Mouse (Mus musculus) ES-CJ7 (cell line): ENCODE measurements around the gene 9430097D07Rik.

ENCODE experiments used
- DNase-seq: peaks from one replicate; pipeline ENCODE4 v3.0.0; 2011; ENCODE audit warnings: low read depth, low spot score

The 9430097D07Rik gene

DNA sequence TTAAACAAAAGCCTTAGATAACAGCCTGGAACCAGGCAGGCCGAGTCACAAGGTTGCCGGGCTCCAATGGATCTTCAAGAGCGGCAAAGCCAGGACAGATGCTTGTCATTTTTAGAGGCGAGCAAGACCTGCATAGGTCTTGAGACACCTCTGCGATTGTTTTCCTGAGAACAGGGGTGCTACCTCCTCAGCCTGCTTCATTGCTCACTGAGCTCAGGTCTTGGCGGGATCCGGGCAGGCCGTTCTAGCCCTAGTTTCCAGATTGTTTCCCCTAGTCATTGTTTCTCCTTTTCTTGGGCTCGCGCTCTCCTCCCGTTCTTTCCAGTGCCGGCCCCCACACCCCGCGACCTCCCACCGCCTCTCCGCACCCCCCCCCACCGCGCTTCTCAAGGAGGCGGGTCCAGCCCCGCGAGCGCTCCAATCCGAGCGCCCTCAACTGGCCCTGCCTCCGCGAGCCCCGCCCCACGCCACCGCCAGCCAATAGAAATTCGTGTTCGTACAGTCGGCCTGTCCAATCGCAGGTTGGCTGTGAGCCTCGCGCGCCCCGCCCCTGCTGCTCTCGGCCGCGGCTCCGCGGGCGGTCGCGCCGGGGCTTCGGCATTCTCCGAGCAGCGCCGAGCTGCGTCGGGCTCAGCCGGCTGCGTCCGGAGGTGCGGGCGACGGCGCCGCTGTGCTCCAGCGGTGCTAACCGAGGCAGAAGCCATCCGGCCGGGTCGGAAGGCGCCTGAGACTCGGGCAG is 40.6 kb downstream of the 9430097D07Rik start, which contains the start of gene Fam102a:
Gene Fam102a, plus strand, starts transcription at position 600 of the 739 bp plus-strand sequence.
- peak; percentile 95 for DNase-seq

DNA sequence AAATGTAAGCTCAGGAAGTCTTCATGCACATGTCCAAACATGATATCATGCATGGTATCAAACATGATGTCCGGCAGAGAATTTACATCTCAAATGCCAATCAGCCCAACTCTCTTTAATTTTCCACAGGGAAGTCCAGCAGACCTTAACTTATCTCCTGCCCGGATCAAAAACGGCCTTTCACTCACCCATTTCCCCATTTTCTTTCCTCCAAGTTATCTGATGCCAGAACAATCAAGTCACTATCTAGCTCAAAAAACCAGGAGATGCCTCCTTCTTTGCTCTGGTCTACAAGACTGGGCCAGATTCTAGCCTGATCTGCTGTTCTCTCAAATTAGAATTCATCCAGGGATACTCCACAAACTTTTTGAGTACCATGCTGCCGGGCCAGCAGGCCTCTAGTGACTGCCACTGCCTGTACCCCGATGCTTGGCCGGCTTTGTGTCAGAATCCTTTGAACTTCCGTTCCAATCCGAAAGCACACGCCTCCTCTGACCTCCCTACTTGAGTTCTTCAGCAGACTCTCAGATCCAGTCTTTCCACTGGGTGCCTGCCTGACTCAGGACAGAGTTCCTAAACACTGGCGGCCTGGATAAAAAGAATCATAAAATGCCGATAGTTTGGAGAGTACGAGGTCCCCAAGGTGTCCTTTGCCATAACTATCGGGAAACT is 41.3 kb downstream of the 9430097D07Rik start:
- DNase-seq, result peak; percentile 59

- DNase-seq, result no peak
Observed at GRCm38 (mm10) chr2:32533163-32533562, 42.3 kb downstream of the 9430097D07Rik start.

DNA sequence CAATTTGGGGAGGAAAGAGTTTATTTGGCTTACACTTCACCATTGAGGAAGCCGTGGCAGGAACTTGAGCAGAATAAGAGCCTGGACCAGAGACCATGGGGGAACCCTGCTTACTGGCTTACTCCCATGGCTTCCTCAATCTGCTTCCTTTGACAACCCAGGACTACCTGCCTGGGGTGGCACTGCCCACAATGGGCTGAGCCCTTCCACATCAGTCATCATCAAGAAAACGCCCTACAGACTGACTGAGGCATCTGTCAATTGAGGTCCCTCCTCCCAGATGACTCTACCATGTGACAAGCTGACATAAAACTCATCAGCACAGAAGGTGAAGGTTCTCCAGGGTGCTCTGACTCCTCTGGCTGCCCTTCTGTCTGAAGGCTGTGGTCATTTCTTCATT is 45.0 kb downstream of the 9430097D07Rik start:
- no peak for DNase-seq

DNA sequence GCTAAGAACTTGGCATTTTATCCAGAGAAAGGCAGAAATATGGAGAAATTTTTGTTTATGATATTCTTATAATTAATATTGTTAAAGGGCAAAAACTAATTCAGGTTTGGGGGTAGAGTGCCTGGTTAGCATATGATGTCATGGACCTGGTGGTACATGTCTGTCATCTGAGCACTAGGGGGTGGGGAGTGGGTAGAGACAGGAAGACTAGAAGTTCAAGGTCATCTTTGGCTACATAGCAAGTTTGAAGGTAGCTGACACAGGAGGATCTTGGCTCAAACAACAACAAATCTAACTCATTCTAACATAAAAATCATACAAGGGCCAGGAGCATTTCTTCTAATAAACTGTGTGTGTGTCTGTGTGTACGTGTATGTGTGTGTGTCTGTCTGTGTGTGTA is 47.2 kb downstream of the 9430097D07Rik start:
- DNase-seq, result no peak

- no peak for DNase-seq
Observed at GRCm38 (mm10) chr2:32527468-32527966, 48.0 kb downstream of the 9430097D07Rik start.

DNA sequence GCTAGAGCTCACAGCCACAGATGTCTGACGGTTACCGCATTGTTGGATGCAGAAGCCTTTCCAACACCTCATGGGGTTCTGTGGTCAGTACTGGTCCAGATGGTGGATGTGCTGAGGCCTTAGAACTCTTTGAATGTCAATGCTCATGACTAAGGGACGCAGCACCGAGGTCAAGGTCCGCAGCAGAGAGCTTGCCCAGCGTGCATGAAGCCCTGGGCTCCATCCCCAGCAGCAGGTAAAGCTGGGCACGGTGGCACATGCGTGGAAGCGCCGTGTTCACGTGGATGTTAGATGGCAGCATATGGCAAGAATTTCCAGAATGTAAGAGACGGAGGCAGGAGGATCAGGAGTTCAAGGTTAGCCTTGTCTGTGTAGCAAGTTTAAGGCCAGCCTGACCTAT is 49.7 kb downstream of the 9430097D07Rik start:
- DNase-seq, result no peak

DNA sequence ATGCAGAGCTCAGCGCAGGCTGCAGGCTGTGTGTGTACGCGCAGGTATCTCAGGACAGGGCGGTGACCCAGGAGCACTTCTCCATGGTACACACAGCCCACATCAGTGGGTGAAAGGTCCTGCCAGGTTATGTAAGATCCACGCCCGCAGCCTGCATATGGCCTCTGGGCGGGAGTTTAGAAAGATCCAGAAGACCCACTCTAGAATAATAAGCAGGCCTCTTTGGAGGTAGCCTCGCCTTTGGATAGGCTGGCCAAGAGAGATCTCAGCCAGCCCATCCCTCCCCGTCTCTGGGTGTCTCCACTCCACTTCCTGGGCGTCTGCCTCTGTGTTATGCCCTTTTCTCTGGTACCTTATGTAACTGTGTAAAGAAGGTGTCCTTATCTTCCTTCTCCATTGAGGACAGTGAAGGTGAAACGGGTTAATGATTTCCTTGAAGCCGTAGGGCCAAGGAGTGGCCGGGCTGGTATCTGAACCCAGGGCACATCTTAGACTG is 50.9 kb downstream of the 9430097D07Rik start:
- DNase-seq, result no peak
